Mouse (Mus musculus) heart, adult 8-10 months (tissue): ENCODE data around the gene Bahd1. TPM values are rescaled to one million over a fixed set of nuclear protein-coding genes. Genes with fewer than 3 reads are reported as not detected.

Experiments
- DNase-seq: peaks from one replicate; pipeline ENCODE4 v3.0.0; 2022; ENCODE audit warnings: low spot score
- total RNA-seq, 4 experiments: library from RNA; stranded (reverse); gene quantifications; 2 replicates each; pipeline ENCODE4 v1.2.4; 2022

Bahd1 gene
- total RNA-seq, 4 experiments from 2014 or later: 14.0 to 21.2 (median 15.9) TPM

GRCm38 (mm10) chr2:118898771-118899170, 1.4 kb upstream of the Bahd1 start:
- DNase-seq: no peak

GRCm38 (mm10) chr2:118899306-118899705, 871 bp upstream of the Bahd1 start:
- DNase-seq: no peak

- no peak for DNase-seq
These were observed 606 bp downstream of the Bahd1 start for GRCm38 (mm10) chr2:118900826-118901140.

GRCm38 (mm10) chr2:118901175-118902031, 1.2 kb downstream of the Bahd1 start:
- DNase-seq: peak; percentile 96

- DNase-seq: no peak
These were observed 2.2 kb downstream of the Bahd1 start for GRCm38 (mm10) chr2:118902051-118903025.

- DNase-seq: no peak
These were observed 3.2 kb downstream of the Bahd1 start for GRCm38 (mm10) chr2:118903333-118903741.

- no peak for DNase-seq
These were observed 5.4 kb downstream of the Bahd1 start for GRCm38 (mm10) chr2:118905433-118906117.

GRCm38 (mm10) chr2:118906118-118906492, 5.9 kb downstream of the Bahd1 start:
- no peak for DNase-seq

GRCm38 (mm10) chr2:118907781-118908180, 7.6 kb downstream of the Bahd1 start:
- no peak for DNase-seq

- DNase-seq: no peak
These were observed 9.0 kb downstream of the Bahd1 start for GRCm38 (mm10) chr2:118909151-118909550.

- DNase-seq: no peak
These were observed 10.6 kb downstream of the Bahd1 start for GRCm38 (mm10) chr2:118910605-118911278.

- DNase-seq: no peak
These were observed 12.5 kb downstream of the Bahd1 start for GRCm38 (mm10) chr2:118912706-118913105.

- DNase-seq: no peak
These were observed 13.5 kb downstream of the Bahd1 start for GRCm38 (mm10) chr2:118913551-118914276.

- DNase-seq: no peak
These were observed 14.5 kb downstream of the Bahd1 start for GRCm38 (mm10) chr2:118914685-118915084.

- DNase-seq: no peak
These were observed 16.3 kb downstream of the Bahd1 start for GRCm38 (mm10) chr2:118916436-118916835.

GRCm38 (mm10) chr2:118918543-118918942, 18.4 kb downstream of the Bahd1 start:
- DNase-seq: no peak

GRCm38 (mm10) chr2:118920428-118920827, 20.3 kb downstream of the Bahd1 start:
- no peak for DNase-seq

- DNase-seq: no peak
These were observed 25.8 kb downstream of the Bahd1 start for GRCm38 (mm10) chr2:118925952-118926351.

GRCm38 (mm10) chr2:118926361-118926997, 26.3 kb downstream of the Bahd1 start, which contains the start of gene Chst14:
Gene Chst14 (plus strand): TSS chr2:118926496.
- DNase-seq: peak; percentile 70
